Mouse (Mus musculus) ES-E14 (cell line): ENCODE results near the gene Mavs. TPM values are rescaled to one million over a fixed set of nuclear protein-coding genes. Genes with fewer than 3 reads are reported as not detected.

Experiments used
- DNase-seq: peaks from one replicate; pipeline ENCODE4 v3.0.0-alpha.2; 2013; ENCODE audit warnings: low read depth, low spot score
- H3K27ac ChIP-seq: 2 replicates; pipeline ENCODE4 v1.5.1; 2012; ENCODE audit warnings: low read depth, mild to moderate bottlenecking, low read length, moderate library complexity, mixed read lengths; ENCODE audit not compliant: poor library complexity, insufficient read depth, severe bottlenecking
- H3K36me3 ChIP-seq: 2 replicates; pipeline ENCODE4 v1.6.1; 2012; ENCODE audit warnings: mild to moderate bottlenecking, low read length, moderate library complexity, mixed read lengths; ENCODE audit not compliant: control insufficient read depth, poor library complexity, insufficient read depth, severe bottlenecking
- H3K4me1 ChIP-seq, 2 experiments: fragments of 150-350 bp in 1 of 2; sonication (generic) in 1 of 2; 2 replicates each; pipeline ENCODE4 v1.6.1; 2012; ENCODE audit warnings: low read length in 2 of 2, mild to moderate bottlenecking in 1 of 2, mixed read lengths in 1 of 2; ENCODE audit not compliant: control insufficient read depth in 2 of 2, insufficient read depth in 2 of 2, poor library complexity in 1 of 2
- H3K4me3 ChIP-seq, 2 experiments: fragments of 150-350 bp in 1 of 2; sonication (generic) in 1 of 2; 2 replicates each; pipeline ENCODE4 v1.5.1; 2012; ENCODE audit warnings: low read length in 2 of 2, low read depth in 1 of 2, mild to moderate bottlenecking in 1 of 2, mixed read lengths in 1 of 2; ENCODE audit not compliant: insufficient read depth in 1 of 2, poor library complexity in 1 of 2, severe bottlenecking in 1 of 2
- H3K9ac ChIP-seq: 2 replicates; pipeline ENCODE4 v1.6.1; 2012; ENCODE audit warnings: low read depth, mild to moderate bottlenecking, low read length, mixed read lengths; ENCODE audit not compliant: poor library complexity, insufficient read depth, severe bottlenecking
- H3K9me3 ChIP-seq: fragments of 150-350 bp; sonication (generic); 2 replicates; pipeline ENCODE4 v1.6.1; 2012; ENCODE audit warnings: low read depth, mild to moderate bottlenecking, low read length; ENCODE audit not compliant: control insufficient read depth, insufficient read depth
- CHD2 ChIP-seq: IDR thresholded peaks from 2 replicates; pipeline ENCODE4 v1.6.1; 2014; ENCODE audit warnings: mild to moderate bottlenecking, low read depth, low read length, inconsistent platforms
- HCFC1 ChIP-seq: IDR thresholded peaks from 2 replicates; pipeline ENCODE4 v1.6.1; 2012; ENCODE audit warnings: low read length, inconsistent platforms, borderline replicate concordance; ENCODE audit not compliant: insufficient read depth
- MAFK ChIP-seq: IDR thresholded peaks from 2 replicates; pipeline ENCODE4 v1.6.1; 2014; ENCODE audit warnings: mild to moderate bottlenecking, low read depth, low read length, inconsistent platforms; ENCODE audit not compliant: insufficient read depth
- ZC3H11A ChIP-seq: IDR thresholded peaks from 2 replicates; pipeline ENCODE4 v1.6.1; 2012; ENCODE audit warnings: low read depth, mild to moderate bottlenecking, inconsistent platforms, low read length, borderline replicate concordance
- ZNF384 ChIP-seq: IDR thresholded peaks from 2 replicates; pipeline ENCODE4 v1.6.1; 2012; ENCODE audit warnings: low read depth, low read length, inconsistent platforms
- in situ Hi-C, 2 experiments: fragments of 600-800 bp; cut with MboI; formaldehyde crosslinking; loops; one replicate each; pipeline ENCODE4 v1.15.1; 2025; ENCODE audit warnings: low sequenced_read_pairs in 2 of 2, inconsistent platforms in 1 of 2; ENCODE audit not compliant: unreplicated experiment in 2 of 2
- total RNA-seq: library from RNA; depleted of rRNA; stranded (reverse); fragments of 300-350 nt; gene quantifications from 2 replicates; pipeline ENCODE4 v1.2.3, GENCODE M21; 2012

Mavs gene
- total RNA-seq, 1 experiment, result 11.4 TPM

GRCm38 (mm10) chr2:131196606-131197316 lies 37.1 kb upstream of the Mavs start:
- Histone ChIP-seq H3K9me3 (no peaks in the 10 kb centered on the region), H3K9ac (no peak overlapping the region), H3K4me3 (no peak overlapping the region), H3K4me1 (peaks cover 0 to 9% of the 10 kb centered on the region in 2 experiments; a peak in 1 of 4 replicates), H3K36me3 (peaks cover 13% of the 10 kb centered on the region; the same call in 1 of the 2 replicates), H3K27ac (no peak overlapping the region)
- DNase-seq, result no peak
- no peak for TF ChIP-seq HCFC1
- TF ChIP-seq ZC3H11A, result no peak
- no peak for TF ChIP-seq CHD2
- TF ChIP-seq ZNF384, result no peak
- TF ChIP-seq MAFK, result no peak
- in situ Hi-C loops, result no loop called here

GRCm38 (mm10) chr2:131200710-131201109 lies 33.2 kb upstream of the Mavs start:
- Histone ChIP-seq H3K4me1 (peaks cover 2 to 14% of the 10 kb centered on the region in 2 experiments; a peak in 1 of 4 replicates), H3K4me3 (no peak overlapping the region), H3K27ac (no peak overlapping the region), H3K9me3 (no peaks in the 10 kb centered on the region), H3K36me3 (peaks cover 2% of the 10 kb centered on the region; the same call in 1 of the 2 replicates), H3K9ac (no peak overlapping the region)
- no peak for TF ChIP-seq ZNF384
- TF ChIP-seq CHD2, result no peak
- TF ChIP-seq ZC3H11A, result no peak
- TF ChIP-seq HCFC1, result no peak
- no peak for TF ChIP-seq MAFK
- DNase-seq, result no peak
- in situ Hi-C loops, result no loop called here

- H3K9me3 ChIP-seq, result no peaks in the 10 kb centered on the region
- no peak overlapping the region for H3K4me3 ChIP-seq
- in situ Hi-C loops, result no loop called here
- peaks cover 2% of the 10 kb centered on the region; the same call in 1 of the 2 replicates for H3K36me3 ChIP-seq
- no peak overlapping the region for H3K27ac ChIP-seq
- DNase-seq, result no peak
- no peak for TF ChIP-seq ZNF384
- TF ChIP-seq HCFC1, result no peak
- no peak for TF ChIP-seq CHD2
- no peak for TF ChIP-seq MAFK
- peaks cover 2 to 14% of the 10 kb centered on the region in 2 experiments; a peak in 1 of 4 replicates for H3K4me1 ChIP-seq
- H3K9ac ChIP-seq, result no peak overlapping the region
Measured at GRCm38 (mm10) chr2:131201262-131201661, 32.6 kb upstream of the Mavs start.

- no peak for TF ChIP-seq MAFK
- TF ChIP-seq HCFC1, result no peak
- TF ChIP-seq ZC3H11A, result no peak
- no peak for TF ChIP-seq CHD2
- H3K9me3 ChIP-seq, result no peaks in the 10 kb centered on the region
- in situ Hi-C loops, result no loop called here
- DNase-seq, result no peak
- no peak overlapping the region for H3K27ac ChIP-seq
- H3K9ac ChIP-seq, result no peak overlapping the region
- no peak overlapping the region for H3K4me3 ChIP-seq
- peaks cover 2 to 5% of the 10 kb centered on the region in 2 experiments; a peak in 1 of 4 replicates for H3K4me1 ChIP-seq
- no peaks in the 10 kb centered on the region for H3K36me3 ChIP-seq
Measured at GRCm38 (mm10) chr2:131203816-131204409, 29.9 kb upstream of the Mavs start.
